Comparison of ENCODE assay signal across 8 mouse cellular contexts in genomic region chr3:89714359-89715206, GRCm38 (mm10). TPM values are rescaled to one million over a fixed set of nuclear protein-coding genes. Genes with fewer than 3 reads are reported as not detected.
DNase-seq lines count a peak whose midpoint lies in the region; ATAC-seq and TF ChIP-seq lines count a peak whose summit lies in the region.

TSS of gene Adar (plus strand) at chr3:89715022.

- DNase-seq in 416B (ENCODE audit: low read depth): peak; percentile 87
- peak; percentile 48 to 62 for DNase-seq in adrenal gland, postnatal 4 days (ENCODE audit: low spot score in 2 of 2)
- DNase-seq in embryonic facial prominence, embryonic 14.5 days (ENCODE audit: low spot score): peak; percentile 88
- DNase-seq in heart, adult 2 months: peak; percentile 72 to 79
- DNase-seq in kidney, adult 8-10 months: peak; percentile 31 to 67
- DNase-seq in midbrain, embryonic 14.5 days: peak; percentile 94
- DNase-seq in spleen, adult 2 months (ENCODE audit: low read depth in 1 of 2, low spot score in 2 of 2): peak; percentile 56 to 61

- no peaks in the 10 kb centered on the region for H3K79me2 ChIP-seq in heart, adult 2 months (replicated peaks; ENCODE audit: control insufficient read depth, insufficient read depth, low read length)

- TF ChIP-seq POLR2A in heart, adult 2 months (IDR thresholded peaks at IDR 0.05; ENCODE audit: insufficient read depth, low read depth, low read length): peak; percentile 35; the same call in 1 of the 2 replicates
- TF ChIP-seq POLR2A in spleen, adult 2 months (IDR thresholded peaks at IDR 0.05; ENCODE audit: low read depth, low read length): no peak; the same call in 1 of the 2 replicates

- H3K27ac ChIP-seq in embryonic facial prominence, embryonic 14.5 days (replicated peaks; ENCODE audit: low read depth, low read length): peak within 1 kb of the TSS; percentile 77
- H3K27ac ChIP-seq in heart, adult 2 months: peak within 1 kb of the TSS; percentile 63
- H3K27ac ChIP-seq in limb, embryonic 12.5 days: peak within 1 kb of the TSS; percentile 62
- H3K27ac ChIP-seq in midbrain, embryonic 14.5 days (replicated peaks; ENCODE audit: low read depth, low read length): peak within 1 kb of the TSS; percentile 91
- no peak within 1 kb of the TSS; the same call in 1 of the 2 replicates for H3K27ac ChIP-seq in spleen, adult 2 months (ENCODE audit: insufficient read depth, low read length)

- no peaks in the 10 kb centered on the region for H3K27me3 ChIP-seq in embryonic facial prominence, embryonic 14.5 days (replicated peaks; ENCODE audit: control insufficient read depth, insufficient read depth, low read length)
- H3K27me3 ChIP-seq in heart, adult 2 months (ENCODE audit: control insufficient read depth, insufficient read depth, low read length): no peaks in the 10 kb centered on the region
- H3K27me3 ChIP-seq in limb, embryonic 12.5 days: peaks cover 13% of the 10 kb centered on the region
- no peaks in the 10 kb centered on the region for H3K27me3 ChIP-seq in midbrain, embryonic 14.5 days (ENCODE audit: control insufficient read depth, insufficient read depth, low read length)
- peaks cover 5% of the 10 kb centered on the region; the same call in 1 of the 2 replicates for H3K27me3 ChIP-seq in spleen, adult 2 months (ENCODE audit: control insufficient read depth, insufficient read depth, low read length)

- no peaks in the 10 kb centered on the region for H3K9me3 ChIP-seq in embryonic facial prominence, embryonic 14.5 days (ENCODE audit: control insufficient read depth, low read length)
- no peaks in the 10 kb centered on the region for H3K9me3 ChIP-seq in limb, embryonic 12.5 days
- H3K9me3 ChIP-seq in midbrain, embryonic 14.5 days (ENCODE audit: control insufficient read depth, low read length): no peaks in the 10 kb centered on the region

- peak within 1 kb of the TSS; percentile 89 for H3K4me2 ChIP-seq in embryonic facial prominence, embryonic 14.5 days (ENCODE audit: low read depth, low read length)
- peak within 1 kb of the TSS; percentile 91 for H3K4me2 ChIP-seq in limb, embryonic 12.5 days
- H3K4me2 ChIP-seq in midbrain, embryonic 14.5 days (ENCODE audit: low read length): peak within 1 kb of the TSS; percentile 81

- ATAC-seq in embryonic facial prominence, embryonic 14.5 days (ENCODE audit: low read depth): peak; percentile 89
- peak; percentile 57 for ATAC-seq in limb, embryonic 12.5 days (ENCODE audit: insufficient number of reproducible peaks, insufficient read depth, low FRiP score, low TSS enrichment, low read depth)
- peak; percentile 88 for ATAC-seq in midbrain, embryonic 14.5 days (ENCODE audit: low FRiP score, low TSS enrichment)

- intact Hi-C loops in heart, adult 2 months (cut with DNase I): loop anchor here (1.0 kb wide), 1 partner anchor 58 kb away; no protein-coding TSS in a partner anchor

- H3K4me1 ChIP-seq in embryonic facial prominence, embryonic 14.5 days (ENCODE audit: control insufficient read depth, insufficient read depth, low read length): peaks cover 6% of the 10 kb centered on the region
- H3K4me1 ChIP-seq in heart, adult 2 months (ENCODE audit: control insufficient read depth, insufficient read depth, low read length): no peaks in the 10 kb centered on the region
- H3K4me1 ChIP-seq in limb, embryonic 12.5 days (replicated peaks): peaks cover 12% of the 10 kb centered on the region
- peaks cover 15% of the 10 kb centered on the region for H3K4me1 ChIP-seq in midbrain, embryonic 14.5 days (ENCODE audit: control insufficient read depth, insufficient read depth, low read length)
- peaks cover 7% of the 10 kb centered on the region for H3K4me1 ChIP-seq in spleen, adult 2 months (ENCODE audit: control insufficient read depth, insufficient read depth, insufficient read length)

- no peak for TF ChIP-seq EP300 in heart, adult 2 months (IDR thresholded peaks at IDR 0.05; ENCODE audit: insufficient read depth, low read depth, low read length)

- no peaks in the 10 kb centered on the region for H3K36me3 ChIP-seq in embryonic facial prominence, embryonic 14.5 days (ENCODE audit: control insufficient read depth, insufficient read depth, low read length)
- H3K36me3 ChIP-seq in heart, adult 2 months (ENCODE audit: control insufficient read depth, insufficient read depth, low read length): no peaks in the 10 kb centered on the region; the same call in 1 of the 2 replicates
- H3K36me3 ChIP-seq in limb, embryonic 12.5 days: no peaks in the 10 kb centered on the region
- no peaks in the 10 kb centered on the region for H3K36me3 ChIP-seq in midbrain, embryonic 14.5 days (ENCODE audit: control insufficient read depth, insufficient read depth, low read length)
- H3K36me3 ChIP-seq in spleen, adult 2 months (ENCODE audit: control insufficient read depth, insufficient read depth, low read length): no peaks in the 10 kb centered on the region

- TF ChIP-seq CTCF in heart, adult 2 months (IDR thresholded peaks at IDR 0.05): peak; percentile 90
- TF ChIP-seq CTCF in spleen, adult 2 months (IDR thresholded peaks at IDR 0.05; ENCODE audit: extremely low read depth, insufficient read depth, insufficient read length, insufficient replicate concordance): peak; percentile 49; the same call in 1 of the 2 replicates

- peak within 1 kb of the TSS; percentile 88 for H3K4me3 ChIP-seq in embryonic facial prominence, embryonic 14.5 days (ENCODE audit: low read depth, low read length)
- peak within 1 kb of the TSS; percentile 87 for H3K4me3 ChIP-seq in heart, adult 2 months
- peak within 1 kb of the TSS; percentile 83 for H3K4me3 ChIP-seq in limb, embryonic 12.5 days (replicated peaks)
- H3K4me3 ChIP-seq in midbrain, embryonic 14.5 days (replicated peaks; ENCODE audit: low read depth, low read length): peak within 1 kb of the TSS; percentile 95
- peak within 1 kb of the TSS; percentile 71 for H3K4me3 ChIP-seq in spleen, adult 2 months (ENCODE audit: extremely low read depth, insufficient read depth, insufficient read length)

- 6% methylated on average over 27 of the region's 28 CpGs for WGBS in embryonic facial prominence, embryonic 14.5 days
- 5% methylated on average over 28 of the region's 28 CpGs for WGBS in heart, adult 2 months
- WGBS in limb, embryonic 12.5 days: 7% methylated on average over 28 of the region's 28 CpGs
- 6% methylated on average over 28 of the region's 28 CpGs for WGBS in midbrain, embryonic 14.5 days
- 4% methylated on average over 28 of the region's 28 CpGs for WGBS in spleen, adult 2 months

- H3K9ac ChIP-seq in embryonic facial prominence, embryonic 14.5 days (ENCODE audit: low read depth, low read length): peak within 1 kb of the TSS; percentile 93
- peak within 1 kb of the TSS; percentile 80 for H3K9ac ChIP-seq in heart, adult 2 months (ENCODE audit: low read depth, low read length)
- H3K9ac ChIP-seq in limb, embryonic 12.5 days (replicated peaks): peak within 1 kb of the TSS; percentile 82
- H3K9ac ChIP-seq in midbrain, embryonic 14.5 days (replicated peaks; ENCODE audit: low read length): peak within 1 kb of the TSS; percentile 97

RNA-seq across cellular contexts. Expression of gene Adar, which starts in this region (rescaled TPM):
- 10 to 100 TPM; 38.7 to 40.6 TPM for total RNA-seq in adrenal gland, postnatal 4 days (2021)
- 10.6 and 11.5 TPM in 2 replicates for polyA plus RNA-seq in embryonic facial prominence, embryonic 14.5 days (2014; fragmentation: Nextera tagmentation; extraction: Ambion mirVana)
- total RNA-seq in heart, adult 2 months (2021): 10 to 100 TPM; 10.8 to 13.1 TPM
- polyA plus RNA-seq in heart, adult 2 months (2012; rRNA removed): 12.8 and 15.8 TPM in 2 replicates
- 15.5 and 15.7 TPM in 2 replicates for polyA plus RNA-seq in limb, embryonic 12.5 days (2016; fragmentation: Nextera tagmentation; extraction: Ambion mirVana)
- 26.1 and 33.6 TPM in 2 replicates for polyA plus RNA-seq in midbrain, embryonic 14.5 days (2014; fragmentation: Nextera tagmentation; extraction: Ambion mirVana)
- polyA plus RNA-seq in spleen, adult 2 months (2012; rRNA removed): 40.5 and 45.0 TPM in 2 replicates
